Mouse (Mus musculus) CD8-positive naive resting alpha-beta T cell, adult 2 months (primary cell): Measurements from ENCODE around the gene Srl.
A peak's percentile ranks its signal among the peaks of the same experiment; 100 is the strongest.
"Not testable (repeated sequence)": the region's sequence is repeated elsewhere in the genome, so short reads cannot be mapped to it uniquely, and the experiment has no call there.

Experiments
- DNase-seq, 2 experiments: peaks; one replicate each; pipeline ENCODE4 v3.0.0; 2022; ENCODE audit warnings: low read depth in 2 of 2, low spot score in 2 of 2

Srl gene

GRCm38 (mm10) chr16:4474882-4475803, 66.5 kb downstream of the Srl start:
- DNase-seq = peak; percentile 96 to 97

GRCm38 (mm10) chr16:4474040-4474881, 67.4 kb downstream of the Srl start:
- DNase-seq = not testable (repeated sequence)

GRCm38 (mm10) chr16:4473231-4473630, 68.4 kb downstream of the Srl start:
- no peak for DNase-seq

GRCm38 (mm10) chr16:4472687-4473086, 68.9 kb downstream of the Srl start:
- DNase-seq = no peak

GRCm38 (mm10) chr16:4469599-4470352, 71.8 kb downstream of the Srl start:
- DNase-seq = no peak

DNA sequence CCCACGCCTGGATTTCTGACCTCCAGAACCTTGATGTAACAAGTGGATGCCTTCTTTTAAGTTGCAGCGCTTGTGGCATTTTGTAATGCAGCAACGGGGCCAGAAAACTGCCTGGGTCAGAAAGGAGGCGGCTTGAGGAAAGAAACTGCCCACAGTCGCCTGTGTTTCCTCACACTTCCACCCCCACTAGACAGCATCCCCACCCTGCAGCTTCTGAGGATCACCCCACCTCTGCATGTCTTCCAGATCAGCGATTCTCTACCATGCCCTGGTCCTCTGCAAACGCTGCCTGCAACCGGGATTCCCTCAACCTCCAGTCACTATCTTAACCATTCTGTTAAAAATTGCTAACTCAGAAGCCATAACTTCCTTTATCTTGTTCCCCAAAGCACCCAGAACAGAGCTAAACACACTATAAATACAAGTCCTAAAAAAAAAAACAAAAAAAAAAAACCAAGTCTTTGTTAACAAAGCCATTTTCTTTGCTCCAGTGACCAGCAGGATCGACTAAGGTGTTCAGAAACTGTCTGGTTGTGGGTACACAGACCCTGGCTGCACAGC, 77.0 kb downstream of the Srl start:
- DNase-seq = no peak

- DNase-seq = no peak
Observed at GRCm38 (mm10) chr16:4457927-4458326, 83.7 kb downstream of the Srl start.

GRCm38 (mm10) chr16:4456391-4456790, 85.2 kb downstream of the Srl start:
- no peak for DNase-seq

DNA sequence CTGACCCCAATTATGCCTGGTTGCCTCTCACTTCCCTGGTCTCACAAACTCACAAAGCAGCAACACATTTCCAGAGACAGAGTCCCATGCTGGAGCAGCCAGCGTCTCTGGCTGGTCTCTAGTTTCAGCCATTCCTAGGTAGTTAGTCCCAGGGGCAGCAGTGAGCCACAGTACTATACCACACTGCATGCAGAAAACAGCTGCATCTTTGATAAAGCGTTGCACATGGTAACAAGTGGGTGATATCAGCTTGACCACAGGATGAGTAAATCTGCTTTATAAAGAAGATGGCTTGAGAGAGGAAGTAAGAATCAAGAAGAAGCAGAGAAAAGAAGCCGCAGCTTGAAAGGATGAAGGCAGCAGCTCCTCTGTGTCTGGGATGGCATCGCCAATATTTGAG, 85.9 kb downstream of the Srl start:
- no peak for DNase-seq

DNA sequence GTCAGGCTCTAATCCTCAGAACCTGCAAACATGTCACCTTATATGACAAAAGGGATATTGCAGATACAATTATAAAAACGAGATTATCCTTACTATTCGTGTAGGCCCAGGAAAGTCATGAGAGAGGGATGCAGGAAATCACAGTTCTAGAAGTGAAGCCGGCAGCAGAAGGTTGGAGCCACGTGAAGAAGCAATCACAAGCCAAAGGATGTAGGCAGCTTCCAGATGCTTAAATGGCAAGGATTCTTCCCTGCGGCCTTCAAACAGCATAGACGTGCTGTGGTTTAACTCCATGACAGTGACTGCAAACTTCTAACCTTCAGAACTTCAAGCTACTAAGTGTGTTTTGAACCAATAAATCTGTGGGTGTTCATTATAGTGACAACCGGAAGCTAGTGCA, 87.1 kb downstream of the Srl start:
- no peak for DNase-seq

DNA sequence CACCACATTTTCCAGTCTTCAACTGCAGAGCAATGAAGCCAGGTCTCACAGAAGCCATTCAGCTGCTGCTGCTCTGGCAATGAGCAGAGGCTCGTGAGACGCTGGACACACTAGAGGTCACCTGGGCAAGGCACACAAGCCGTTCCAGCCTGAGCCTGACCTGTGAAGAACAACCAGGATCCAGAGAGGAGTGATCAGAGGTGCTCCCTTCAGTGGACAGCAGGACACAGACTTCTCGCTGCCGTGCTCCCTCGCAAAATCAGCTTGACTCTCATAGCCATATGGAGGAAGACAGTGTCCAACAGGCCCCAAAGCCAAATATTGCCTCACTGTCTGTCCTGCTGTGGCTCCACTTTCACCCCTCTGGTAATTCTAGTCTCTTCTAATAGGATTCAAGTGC, 92.2 kb downstream of the Srl start:
- no peak for DNase-seq

- no peak for DNase-seq
Observed at GRCm38 (mm10) chr16:4448235-4448634, 93.4 kb downstream of the Srl start.

GRCm38 (mm10) chr16:4446395-4446794, 95.2 kb downstream of the Srl start:
- DNase-seq = no peak

- no peak for DNase-seq
Observed at GRCm38 (mm10) chr16:4444378-4444777, 97.2 kb downstream of the Srl start.

DNA sequence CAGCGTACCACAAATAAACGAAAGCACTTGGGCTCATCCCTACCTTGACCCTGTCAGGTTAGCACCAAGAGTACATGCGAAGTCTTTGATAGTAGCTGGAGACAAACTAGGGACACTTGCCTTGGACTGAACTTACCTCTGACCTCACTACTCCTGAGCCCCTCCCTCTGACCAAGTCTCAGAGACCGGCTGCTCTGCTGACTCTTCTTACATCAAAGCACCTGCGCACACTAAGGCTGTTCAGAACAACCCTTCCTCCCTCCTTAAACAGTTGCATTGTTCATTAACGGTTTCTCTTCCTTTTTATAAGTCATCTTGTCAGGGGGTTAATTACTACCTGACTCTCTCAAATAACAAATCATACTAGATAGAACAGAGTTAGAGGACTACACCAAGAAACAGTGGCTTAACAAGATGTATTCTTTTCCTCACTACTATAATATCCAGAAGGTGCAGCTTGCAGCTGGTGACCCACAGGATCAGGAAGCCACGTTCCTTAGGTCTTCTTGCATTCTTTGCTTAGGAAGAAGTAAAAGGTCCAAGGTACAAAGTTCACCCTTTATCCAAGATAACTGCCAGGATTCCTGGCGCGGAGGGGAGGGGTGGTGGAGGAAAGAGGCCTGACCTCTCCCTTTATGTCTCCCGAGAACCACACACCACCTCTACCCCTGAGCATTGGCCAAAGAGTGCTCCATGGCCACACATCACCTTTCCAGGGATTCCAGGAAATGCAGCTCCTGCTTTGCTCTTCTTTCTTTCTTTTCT, 102.1 kb downstream of the Srl start:
- no peak for DNase-seq

DNA sequence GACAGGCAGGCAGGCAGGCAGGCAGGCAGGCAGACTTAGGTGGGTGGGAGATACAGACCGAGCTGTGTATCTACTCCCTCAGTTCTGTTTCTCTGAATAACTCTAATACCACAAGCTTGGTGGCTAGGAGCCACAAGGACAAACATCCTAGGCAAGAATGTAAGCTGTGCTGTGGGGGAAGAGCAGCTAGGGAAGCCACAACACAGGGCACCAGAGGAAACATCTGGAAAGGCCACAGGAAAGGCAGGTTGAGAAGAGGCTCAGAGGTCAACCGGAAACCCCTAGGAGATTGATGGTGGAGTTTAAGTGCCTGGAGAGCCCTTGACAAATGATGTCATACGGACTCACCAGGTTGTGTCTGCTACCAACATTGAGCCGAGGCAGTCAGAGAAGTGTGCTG, 104.9 kb downstream of the Srl start:
- no peak for DNase-seq

GRCm38 (mm10) chr16:4435371-4435770, 106.2 kb downstream of the Srl start:
- no peak for DNase-seq

DNA sequence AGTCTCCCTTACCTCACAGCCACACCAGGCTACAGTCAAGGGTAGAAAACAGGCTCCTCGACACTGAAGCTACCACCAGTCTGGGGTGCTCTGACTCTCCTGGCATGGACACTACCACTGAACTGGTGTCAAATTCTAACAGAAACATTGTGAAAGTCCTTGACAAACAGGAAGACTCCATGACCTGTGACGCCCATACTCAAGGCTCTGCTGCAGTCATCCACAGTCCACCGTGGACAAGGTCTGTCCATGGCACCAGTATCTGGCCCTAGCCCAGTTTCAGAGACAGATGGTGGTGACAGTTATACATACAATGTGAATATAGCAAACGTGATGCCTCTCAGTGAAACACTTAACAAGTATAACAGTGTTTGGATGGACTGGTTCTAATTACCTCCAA, 109.8 kb downstream of the Srl start:
- no peak for DNase-seq

- no peak for DNase-seq
Observed at GRCm38 (mm10) chr16:4431013-4431412, 110.6 kb downstream of the Srl start.

DNA sequence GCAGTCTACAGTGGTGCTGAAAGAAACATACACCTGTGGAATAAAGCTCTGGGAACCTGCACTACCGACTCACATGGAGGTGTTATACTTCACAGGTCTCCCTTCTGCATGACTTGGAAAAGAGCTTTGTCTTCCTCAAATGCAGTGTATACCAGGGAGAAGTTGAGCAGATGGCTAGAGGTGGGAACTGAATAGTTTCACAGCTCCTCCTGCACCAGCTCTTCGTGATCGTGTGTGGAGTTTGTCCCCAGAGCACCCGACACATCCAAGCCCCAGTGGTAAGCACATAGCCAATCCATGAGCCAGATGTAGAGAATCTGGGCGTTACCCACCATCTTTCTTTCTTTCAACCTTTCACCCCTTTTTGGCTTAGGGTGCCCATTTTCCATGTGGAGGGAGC, 111.4 kb downstream of the Srl start:
- DNase-seq = no peak
